Mouse (Mus musculus) thymus, adult 2 months (tissue): Measurements from ENCODE around the gene Mboat2.

Experiments
- CTCF ChIP-seq: fragments of 200-500 bp; IDR thresholded peaks from 2 replicates; pipeline ENCODE4 v1.5.1; 2012; ENCODE audit warnings: mild to moderate bottlenecking, control low read depth, low read length, moderate library complexity, borderline replicate concordance; ENCODE audit not compliant: control insufficient read depth, poor library complexity, insufficient read depth; ENCODE audit errors: extremely low read depth
- POLR2A ChIP-seq: fragments of 200-500 bp; IDR thresholded peaks from 2 replicates; pipeline ENCODE4 v1.6.1; 2012; ENCODE audit warnings: mild to moderate bottlenecking, low read length, control low read depth, moderate library complexity; ENCODE audit not compliant: control insufficient read depth, poor library complexity, insufficient read depth; ENCODE audit errors: extremely low read depth

DNA sequence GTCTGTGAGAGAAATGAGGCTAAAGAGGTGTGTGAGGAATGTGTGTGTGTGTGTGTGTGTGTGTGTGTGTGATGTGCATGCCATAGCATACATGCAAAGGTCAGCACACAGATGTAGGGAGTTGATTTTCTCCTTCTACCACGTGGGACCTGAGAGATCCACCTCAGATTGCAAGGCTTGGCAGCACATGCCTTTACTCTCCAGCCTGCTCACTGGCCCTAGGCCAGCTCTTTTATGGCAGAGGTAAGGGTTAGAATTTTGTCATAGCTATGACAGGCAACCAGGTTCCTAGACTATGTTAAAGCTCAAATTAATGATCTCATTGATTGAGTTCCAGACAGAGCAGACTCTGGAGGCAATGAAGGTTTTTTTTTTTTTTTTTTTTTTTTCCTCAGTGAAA, 33.1 kb downstream of the Mboat2 start:
- TF ChIP-seq CTCF (no peak), POLR2A (no peak)
